In genomic region chr12:83112283-83112682, GRCm38 (mm10) we compare ENCODE assay signal across 10 mouse cellular contexts.
DNase-seq lines count a peak whose midpoint lies in the region; ATAC-seq and TF ChIP-seq lines count a peak whose summit lies in the region.
"Had no signal": no experiment of that assay in that cellular context is flagged by ENCODE, and none has a peak within 500 bp of the region (broad histone marks: within the 10 kb centered on the region; RNA-seq: fewer than 3 reads in every experiment).

No protein-coding gene starts in this region.

- no peak overlapping the region for H3K9ac ChIP-seq in heart, adult 2 months (ENCODE audit: low read depth, low read length)
- no peak overlapping the region for H3K9ac ChIP-seq in hindbrain, embryonic 12.5 days
- H3K9ac ChIP-seq in neural tube, embryonic 13.5 days: no peak overlapping the region
- H3K9ac ChIP-seq: limb, embryonic 12.5 days had no signal

- TF ChIP-seq EP300 in heart, adult 2 months (IDR thresholded peaks at IDR 0.05; ENCODE audit: insufficient read depth, low read depth, low read length): no peak

- no peak overlapping the region for H3K27ac ChIP-seq in heart, adult 2 months
- H3K27ac ChIP-seq in hindbrain, embryonic 12.5 days: 0 out of 2 replicates have a peak overlapping the region, but pooled peaks have one; percentile 3
- 0 out of 2 replicates have a peak overlapping the region, but pooled peaks have one; percentile 6 for H3K27ac ChIP-seq in neural tube, embryonic 13.5 days (replicated peaks)
- H3K27ac ChIP-seq: limb, embryonic 12.5 days had no signal

- H3K4me2 ChIP-seq in hindbrain, embryonic 12.5 days (replicated peaks): no peak overlapping the region
- no peak overlapping the region for H3K4me2 ChIP-seq in neural tube, embryonic 13.5 days
- H3K4me2 ChIP-seq: limb, embryonic 12.5 days had no signal

- no peaks in the 10 kb centered on the region for H3K79me2 ChIP-seq in heart, adult 2 months (replicated peaks; ENCODE audit: control insufficient read depth, insufficient read depth, low read length)

- no peaks in the 10 kb centered on the region for H3K9me3 ChIP-seq in hindbrain, embryonic 12.5 days (replicated peaks)
- H3K9me3 ChIP-seq in neural tube, embryonic 13.5 days: no peaks in the 10 kb centered on the region
- H3K9me3 ChIP-seq: limb, embryonic 12.5 days had no signal

- no peak for TF ChIP-seq POLR2A in heart, adult 2 months (IDR thresholded peaks at IDR 0.05; ENCODE audit: insufficient read depth, low read depth, low read length)

- intact Hi-C loops in heart, adult 2 months (cut with DNase I): loop anchor here (5.0 kb wide), 1 partner anchor 255 kb away; no protein-coding TSS in a partner anchor

- no peaks in the 10 kb centered on the region for H3K36me3 ChIP-seq in heart, adult 2 months (ENCODE audit: control insufficient read depth, insufficient read depth, low read length)
- no peaks in the 10 kb centered on the region for H3K36me3 ChIP-seq in hindbrain, embryonic 12.5 days
- no peaks in the 10 kb centered on the region for H3K36me3 ChIP-seq in neural tube, embryonic 13.5 days
- H3K36me3 ChIP-seq: limb, embryonic 12.5 days had no signal

- no peaks in the 10 kb centered on the region for H3K27me3 ChIP-seq in heart, adult 2 months (ENCODE audit: control insufficient read depth, insufficient read depth, low read length)
- H3K27me3 ChIP-seq in hindbrain, embryonic 12.5 days: no peaks in the 10 kb centered on the region
- no peaks in the 10 kb centered on the region for H3K27me3 ChIP-seq in neural tube, embryonic 13.5 days
- H3K27me3 ChIP-seq: limb, embryonic 12.5 days had no signal

- H3K4me3 ChIP-seq in heart, adult 2 months: no peak overlapping the region
- no peak overlapping the region for H3K4me3 ChIP-seq in hindbrain, embryonic 12.5 days
- no peak overlapping the region for H3K4me3 ChIP-seq in neural tube, embryonic 13.5 days
- H3K4me3 ChIP-seq: limb, embryonic 12.5 days had no signal

- DNase-seq in heart, adult 2 months: no peak
- DNase-seq in heart, adult 9 months (ENCODE audit: low spot score in 2 of 2): no peak
- peak; percentile 38 to 44 for DNase-seq in spleen, postnatal 10 days (ENCODE audit: low spot score in 2 of 2)
- no peak for DNase-seq in spleen, adult 18-20 months
- no peak for DNase-seq in adrenal gland, postnatal 4 days (ENCODE audit: low spot score in 2 of 2)
- no peak for DNase-seq in ovary, postnatal 36 days (ENCODE audit: low spot score)
- DNase-seq: gastrocnemius, postnatal 10 days had no signal

- peak; percentile 56 for TF ChIP-seq CTCF in heart, adult 2 months (IDR thresholded peaks at IDR 0.05)

- ATAC-seq in hindbrain, embryonic 12.5 days (ENCODE audit: low FRiP score): no peak
- ATAC-seq in neural tube, embryonic 13.5 days (ENCODE audit: low read depth): no peak

- H3K4me1 ChIP-seq in heart, adult 2 months (ENCODE audit: control insufficient read depth, insufficient read depth, low read length): 0 out of 2 replicates have a peak, but pooled peaks cover 1% of the 10 kb centered on the region
- H3K4me1 ChIP-seq in hindbrain, embryonic 12.5 days: peaks cover 5% of the 10 kb centered on the region
- peaks cover 27% of the 10 kb centered on the region for H3K4me1 ChIP-seq in neural tube, embryonic 13.5 days (replicated peaks)

- WGBS in heart, adult 2 months: 82% methylated on average over 5 of the region's 5 CpGs
- 83% methylated on average over 5 of the region's 5 CpGs for WGBS in hindbrain, embryonic 12.5 days
- 81% methylated on average over 5 of the region's 5 CpGs for WGBS in neural tube, embryonic 13.5 days

Comparison
In these comparisons a context has a peak if more than half of its experiments do, and no peak if none do; other contexts are left out.
1. DNase-seq: peak in spleen, postnatal 10 days (2 of 2); none in heart, adult 2 months (0 of 2), heart, adult 9 months (0 of 2), spleen, adult 18-20 months (0 of 2), adrenal gland, postnatal 4 days (0 of 2) and ovary, postnatal 36 days (single experiment).